Mouse (Mus musculus) adrenal gland, postnatal 25 days (tissue): ENCODE measurements around the gene Rpusd2. TPM values are rescaled to one million over a fixed set of nuclear protein-coding genes. Genes with fewer than 3 reads are reported as not detected.
A peak's percentile ranks its signal among the peaks of the same experiment; 100 is the strongest.
"Not testable (repeated sequence)": the region's sequence is repeated elsewhere in the genome, so short reads cannot be mapped to it uniquely, and the experiment has no call there.

Experiments
- DNase-seq: peaks from one replicate; pipeline ENCODE4 v3.0.0; 2021; ENCODE audit warnings: mixed read lengths
- long read RNA-seq: library from polyadenylated mRNA; stranded (forward); transcript quantifications from one replicate; pipeline ENCODE4 v2.0.0, GENCODE M21; 2021
- total RNA-seq: library from RNA; stranded (reverse); gene quantifications from 2 replicates; pipeline ENCODE4 v1.2.3, GENCODE M21; 2021

The Rpusd2 gene
- total RNA-seq = 5.6 and 5.8 TPM in 2 replicates
- long read RNA-seq, transcript Rpusd2-201 (3 exons, 2,706 nt) = major isoform, 5 of 5 reads
- long read RNA-seq, partial matches to known transcripts = 0 of 5 reads
- long read RNA-seq, other reads (novel, unspliced or antisense) = 0 of 5 reads

DNA sequence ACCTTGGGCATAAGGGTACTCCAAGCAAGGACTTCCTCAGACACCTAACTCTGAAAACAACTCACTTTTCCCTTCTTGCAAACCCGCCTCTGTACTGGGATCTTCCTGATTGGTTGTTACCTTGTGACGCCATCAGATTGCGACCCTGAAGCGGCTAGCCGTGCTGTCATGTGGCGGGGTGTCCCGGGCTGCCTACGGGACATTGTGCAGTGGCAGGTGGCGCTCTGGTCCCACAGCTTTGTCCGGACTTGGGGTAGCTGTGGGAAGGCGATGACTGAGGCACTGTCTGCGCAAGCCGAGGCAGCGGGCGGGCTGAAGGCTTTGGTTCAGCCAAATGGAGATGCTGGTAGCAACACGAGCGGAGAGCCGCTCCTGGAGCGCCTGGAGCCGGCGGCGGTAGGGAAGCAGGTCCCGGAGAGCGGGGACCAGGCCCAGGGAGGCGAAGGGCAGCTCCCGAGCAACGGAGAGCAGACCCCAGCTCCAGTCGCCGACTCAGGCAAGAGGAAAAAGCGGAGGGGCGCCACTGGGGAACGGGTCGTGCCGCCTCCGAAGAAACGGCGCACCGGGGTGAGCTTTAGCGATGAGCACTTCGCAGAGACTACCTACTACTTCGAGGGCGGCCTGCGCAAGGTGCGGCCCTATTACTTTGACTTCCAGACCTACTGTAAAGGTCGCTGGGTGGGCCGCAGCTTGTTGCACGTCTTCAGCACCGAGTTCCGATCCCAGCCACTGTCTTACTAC is at the start of gene Rpusd2:
TSS of gene Rpusd2 (plus strand) at position 135 of the 741 bp plus-strand sequence.
- peak; percentile 89 for DNase-seq

DNA sequence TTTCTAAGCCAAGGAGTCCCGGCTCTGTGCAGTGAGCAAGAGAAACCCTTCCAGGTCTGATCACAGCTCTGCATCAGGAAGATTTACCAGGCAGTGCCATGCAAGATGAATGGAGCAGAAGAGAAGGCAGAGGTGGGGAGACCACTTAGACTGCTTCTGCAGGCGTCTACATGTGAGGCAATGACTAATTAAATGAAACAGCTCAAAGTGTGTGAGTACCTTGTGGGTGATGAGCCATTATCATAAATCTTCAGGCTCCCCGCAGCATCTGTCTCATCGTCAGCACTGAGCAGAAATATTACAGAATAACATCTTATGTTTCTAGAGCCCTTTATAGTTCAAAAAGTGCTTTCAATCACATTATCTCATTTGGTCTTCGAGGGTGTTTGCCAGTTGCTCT is 39.1 kb upstream of the Rpusd2 start:
- no peak for DNase-seq

DNA sequence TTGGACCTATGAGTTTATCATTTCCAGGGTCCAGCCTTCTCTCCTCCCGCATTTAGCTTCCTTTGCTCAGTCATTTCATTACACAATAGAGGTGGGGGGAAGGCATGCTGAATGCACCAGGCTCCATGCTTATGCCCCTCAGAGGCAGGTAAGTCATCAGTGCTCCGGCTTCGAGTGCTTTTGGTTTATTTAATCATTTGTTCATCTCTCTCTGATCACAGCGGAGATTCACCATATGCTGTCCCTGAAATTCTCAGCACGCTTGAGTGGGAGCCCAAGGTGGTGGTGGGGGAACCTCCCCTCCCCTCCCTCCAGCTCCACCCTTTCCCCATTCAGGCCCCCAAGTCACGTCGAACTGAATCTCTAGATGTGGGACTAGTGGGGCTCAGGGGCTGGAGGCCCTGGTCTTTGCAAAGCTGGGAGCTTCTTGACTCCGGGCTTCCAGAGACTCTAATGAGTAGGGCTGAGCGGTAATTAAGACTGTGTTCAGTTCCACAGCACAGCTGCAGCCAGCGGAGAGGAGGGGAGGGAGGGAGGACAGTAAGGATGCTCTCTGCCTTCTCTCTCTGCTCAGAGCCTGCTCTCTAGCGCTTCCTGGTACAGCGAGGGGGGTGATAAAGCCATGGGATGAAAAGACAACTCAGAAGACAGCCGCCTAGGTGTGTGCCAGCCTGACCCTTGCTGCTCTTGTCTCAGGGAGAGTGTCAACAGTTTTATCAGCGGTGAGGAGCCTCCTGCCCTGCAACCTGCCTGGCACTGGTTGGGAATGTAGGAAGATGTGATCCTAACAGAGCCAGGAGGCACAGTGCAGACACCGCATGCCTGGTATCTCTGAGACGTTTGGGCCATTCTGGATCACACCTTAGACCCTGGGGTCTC is 38.4 kb upstream of the Rpusd2 start:
- DNase-seq = no peak

DNA sequence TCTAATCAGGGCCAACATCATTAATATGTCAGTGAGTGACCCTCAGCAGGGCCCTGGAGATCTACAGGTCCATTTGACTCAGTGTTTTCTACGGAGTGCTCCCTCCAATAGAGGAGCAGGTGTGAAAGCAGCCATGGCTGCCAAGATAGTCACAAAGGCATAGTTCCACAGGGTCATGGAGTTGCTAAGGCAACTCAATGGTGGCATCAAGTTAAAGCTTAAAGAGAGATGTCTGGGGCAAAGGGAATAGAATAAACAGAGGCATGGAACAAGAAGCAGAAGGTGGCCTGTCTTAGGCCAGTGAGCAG is 37.8 kb upstream of the Rpusd2 start:
- no peak for DNase-seq

DNA sequence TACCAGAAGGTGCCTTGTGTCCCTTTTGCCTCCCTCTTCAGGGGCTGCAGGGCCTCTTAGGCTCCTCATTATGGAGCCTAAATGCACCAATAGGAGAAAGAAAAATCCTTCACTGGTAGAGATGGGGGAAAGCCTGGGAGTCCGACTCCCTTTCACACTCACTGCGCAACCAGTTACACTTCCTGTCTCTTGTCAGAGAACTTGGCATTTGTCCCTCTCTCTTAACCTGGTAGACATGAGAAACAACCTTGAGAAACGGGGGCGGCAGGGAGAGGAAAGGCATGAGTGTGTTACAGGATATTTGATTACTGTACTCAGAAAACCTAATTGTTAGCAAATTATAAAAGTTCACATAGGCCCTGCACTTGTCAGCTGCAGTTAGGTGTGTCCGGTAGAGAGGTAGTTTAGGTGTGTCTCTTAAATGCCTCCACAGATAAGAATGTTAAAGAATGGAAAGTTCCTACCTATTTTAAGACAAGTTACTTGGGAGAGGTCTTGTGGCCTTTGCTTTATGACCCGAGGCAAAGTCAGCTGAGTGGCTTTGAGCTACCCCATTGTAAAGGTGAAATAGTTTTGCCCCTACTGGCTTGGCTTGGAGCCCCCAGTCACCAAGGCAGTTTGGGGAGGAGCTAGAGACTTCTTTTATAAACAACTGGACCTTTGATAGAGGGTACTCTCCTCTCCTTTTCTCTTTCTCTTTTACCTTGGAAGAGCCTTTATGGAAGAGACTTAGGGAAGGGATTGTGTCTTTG is 36.3 kb upstream of the Rpusd2 start:
- DNase-seq = no peak

DNA sequence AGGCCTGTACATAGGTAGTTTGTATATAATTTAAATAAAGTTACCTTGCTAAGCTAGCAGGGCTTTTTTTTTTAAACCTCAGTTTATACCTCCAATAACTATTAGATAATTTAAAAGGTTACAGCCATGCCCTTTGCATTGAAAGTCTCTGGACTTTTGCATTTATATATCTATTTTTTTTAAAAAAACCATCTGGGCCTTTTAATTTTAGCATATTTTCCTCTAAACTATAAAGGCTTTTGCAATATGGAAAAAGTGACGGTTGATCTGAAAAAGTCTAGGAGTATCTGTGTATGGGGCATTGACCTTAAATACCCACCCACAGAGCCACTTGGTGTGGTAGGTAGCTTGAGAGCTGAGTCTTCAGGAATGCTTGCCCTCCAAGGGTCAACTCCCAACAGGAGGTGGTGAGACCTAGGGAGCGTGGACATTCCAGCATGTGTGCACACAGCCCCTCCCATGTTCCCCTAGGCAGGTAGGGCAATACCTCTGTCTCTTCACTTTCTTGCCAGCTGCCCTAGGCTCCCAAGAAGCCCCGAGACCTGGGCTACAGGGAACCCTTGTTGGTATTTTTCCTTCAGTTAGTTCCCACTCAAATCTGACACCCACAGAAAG is 35.5 kb upstream of the Rpusd2 start:
- DNase-seq = no peak

DNA sequence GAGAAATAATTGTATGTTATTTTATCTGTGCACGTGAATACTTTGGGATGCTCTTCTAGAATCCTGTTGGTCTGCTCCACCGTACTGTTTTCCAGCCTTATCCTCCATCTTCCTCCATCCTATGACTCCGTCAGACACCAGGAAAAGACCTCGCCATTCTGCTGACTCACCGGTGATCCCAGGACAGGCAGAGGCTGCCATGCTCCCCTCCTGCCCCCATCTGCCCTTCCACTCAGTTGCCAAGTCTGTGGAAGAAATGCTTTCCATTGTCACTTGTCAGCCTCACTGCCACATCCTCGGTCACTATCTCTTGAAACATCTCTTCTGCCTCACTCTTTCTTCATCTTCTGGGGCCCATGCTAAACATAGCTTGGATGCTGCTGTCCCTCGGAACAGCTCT is 27.7 kb upstream of the Rpusd2 start:
- no peak for DNase-seq

DNA sequence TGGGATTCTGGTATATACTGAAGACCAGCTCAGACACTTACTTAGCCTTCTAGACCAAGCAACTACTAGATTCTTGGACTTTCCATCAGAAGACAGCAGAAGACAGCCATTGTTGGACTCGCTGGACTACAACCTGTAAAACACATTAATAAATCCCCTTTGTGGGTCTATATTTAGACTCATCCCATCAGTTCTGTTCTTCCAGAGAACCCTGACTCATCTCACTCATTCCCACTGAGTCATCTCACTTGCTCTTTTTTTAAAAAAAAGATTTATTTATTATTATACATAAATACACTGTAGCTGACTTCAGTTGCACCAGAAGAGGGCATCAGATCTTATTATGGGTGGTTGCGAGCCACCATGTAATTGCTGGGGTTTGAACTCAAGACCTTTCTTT is 25.2 kb upstream of the Rpusd2 start:
- no peak for DNase-seq

DNA sequence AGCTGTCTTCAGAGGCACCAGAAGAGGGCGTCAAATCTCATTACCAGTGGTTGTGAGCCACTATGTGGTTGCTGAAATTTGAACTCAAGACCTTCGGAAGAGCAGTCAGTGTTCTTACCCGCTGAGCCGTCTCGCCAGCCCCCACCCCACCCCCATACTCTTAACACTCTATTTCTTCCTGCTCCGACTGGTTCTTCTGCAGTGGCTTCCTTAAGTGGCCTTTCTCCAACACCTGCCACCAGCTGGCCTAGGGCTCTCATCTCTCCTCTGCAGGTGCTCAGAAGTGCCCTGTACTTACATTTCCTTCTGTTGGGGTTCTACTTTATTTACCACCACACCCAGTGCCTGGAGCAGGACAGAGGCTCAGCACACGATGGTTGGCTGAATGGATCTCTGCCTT is 19.6 kb upstream of the Rpusd2 start:
- no peak for DNase-seq

DNA sequence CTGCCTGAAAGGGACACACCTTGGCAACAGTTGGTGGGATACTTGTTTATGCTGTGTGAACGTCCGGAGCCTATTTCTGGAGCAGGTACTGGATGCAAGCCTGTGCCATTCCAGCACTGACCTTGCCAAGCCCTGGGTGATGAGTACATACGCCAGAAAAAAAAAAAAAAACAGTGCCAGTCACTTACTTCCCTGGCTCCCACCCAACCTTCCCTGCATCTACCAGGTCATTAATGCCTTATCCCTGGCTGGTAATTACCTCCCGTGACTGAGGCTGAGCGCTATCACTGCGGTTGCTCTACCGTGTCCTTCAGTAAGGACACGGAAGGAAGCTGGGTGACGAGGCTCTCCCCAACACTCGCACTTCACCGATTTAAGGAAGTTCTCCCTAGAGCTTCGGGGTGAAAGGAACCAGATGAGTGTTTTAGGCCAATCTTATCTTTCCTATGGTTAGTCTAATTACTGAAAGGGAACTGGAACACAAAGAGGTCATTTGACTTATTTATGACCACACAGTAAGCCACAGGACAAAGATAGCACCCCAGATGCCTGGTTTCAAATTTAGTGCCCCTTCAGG is 18.9 kb upstream of the Rpusd2 start:
- peak; percentile 21 for DNase-seq

DNA sequence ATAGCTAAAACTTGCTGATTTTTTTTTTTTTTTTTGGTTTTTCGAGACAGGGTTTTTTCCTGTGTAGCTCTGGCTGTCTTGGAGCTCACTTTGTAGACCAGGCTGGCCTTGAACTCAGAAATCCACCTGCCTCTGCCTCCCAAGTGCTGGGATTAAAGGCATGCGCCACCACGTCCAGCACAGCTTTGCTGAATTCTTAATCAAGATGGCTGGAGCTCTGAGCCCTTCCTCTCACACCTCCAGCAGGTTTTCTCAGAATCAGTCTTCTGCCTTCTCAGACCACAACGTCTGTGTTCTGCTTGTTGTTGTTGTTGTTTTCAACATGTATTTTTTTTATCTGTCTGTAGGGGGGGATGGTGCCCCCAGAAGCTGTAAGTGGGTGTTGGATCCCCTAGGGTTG is 18.3 kb upstream of the Rpusd2 start:
- not testable (repeated sequence) for DNase-seq

DNA sequence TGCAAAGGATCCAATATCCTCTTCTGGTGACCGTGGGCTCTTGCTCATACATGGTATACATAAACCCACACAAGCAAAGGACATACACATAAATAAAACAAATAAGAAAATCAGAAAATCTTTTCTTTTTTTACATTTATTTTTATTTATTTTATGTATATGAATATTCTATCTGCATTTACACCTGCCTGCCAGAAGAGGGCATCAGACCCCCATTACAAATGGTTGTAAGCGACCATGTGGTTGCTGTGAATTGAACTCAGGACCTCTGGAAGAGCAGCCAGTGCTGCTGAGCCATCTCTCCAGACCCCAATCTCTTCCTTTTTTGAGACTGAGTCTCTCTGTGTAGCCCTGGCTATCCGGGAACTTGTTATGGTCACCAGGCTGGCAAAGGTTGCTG is 16.9 kb upstream of the Rpusd2 start:
- DNase-seq = no peak

DNA sequence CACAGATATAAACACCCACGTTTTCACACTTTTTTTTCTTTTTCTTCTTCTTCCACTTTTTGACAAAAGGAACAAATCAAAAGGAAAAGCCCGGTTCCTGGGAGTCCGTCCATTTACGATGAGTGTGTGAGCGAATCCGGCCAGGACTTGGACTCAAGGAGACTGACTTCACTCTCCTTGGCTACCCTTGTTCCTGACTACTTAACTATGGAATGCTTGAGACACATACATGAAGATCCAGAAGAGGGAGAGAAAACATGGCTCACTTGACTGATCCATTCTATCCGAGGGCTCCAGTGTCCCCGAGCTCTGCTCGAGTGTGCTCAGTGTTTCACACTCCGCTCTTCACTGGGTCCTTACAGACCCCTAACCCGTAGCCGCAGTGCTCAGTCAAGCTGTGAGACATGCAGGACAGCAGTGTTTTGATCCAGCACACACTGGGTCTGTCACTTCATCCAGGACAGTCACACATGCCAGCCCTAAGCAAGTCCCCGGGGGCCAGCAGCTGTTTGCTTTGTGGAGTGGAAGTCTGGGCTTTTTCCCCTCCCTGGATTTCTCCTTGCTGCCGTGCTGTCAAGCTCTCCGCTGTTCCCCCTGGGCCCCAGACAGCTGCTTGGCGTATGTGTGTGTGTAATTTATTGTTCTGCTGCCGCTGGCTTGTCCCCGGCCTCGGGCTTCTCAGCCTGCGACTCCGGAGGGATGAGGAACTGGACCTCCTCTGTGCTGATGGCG is 16.0 kb upstream of the Rpusd2 start:
- no peak for DNase-seq

DNA sequence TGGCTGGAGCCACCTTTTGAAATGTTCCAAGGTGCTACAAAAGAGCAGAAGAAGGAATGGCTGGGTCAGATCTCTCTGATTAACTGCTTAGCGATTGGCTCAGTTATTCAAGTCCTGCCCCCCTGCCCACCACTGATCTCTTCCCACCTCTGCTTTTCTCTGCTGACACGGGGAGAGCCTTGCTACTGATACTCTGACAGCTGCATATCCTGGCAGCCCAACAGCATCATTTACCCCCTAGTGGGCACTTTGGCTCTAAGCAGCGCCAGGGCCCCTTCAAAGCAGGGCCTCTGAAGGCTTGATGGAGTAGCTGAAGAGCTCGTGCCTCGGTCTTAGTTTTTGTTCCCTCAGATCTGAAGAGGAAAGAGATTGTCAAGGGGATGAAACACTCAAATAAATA is 15.5 kb upstream of the Rpusd2 start:
- no peak for DNase-seq

DNA sequence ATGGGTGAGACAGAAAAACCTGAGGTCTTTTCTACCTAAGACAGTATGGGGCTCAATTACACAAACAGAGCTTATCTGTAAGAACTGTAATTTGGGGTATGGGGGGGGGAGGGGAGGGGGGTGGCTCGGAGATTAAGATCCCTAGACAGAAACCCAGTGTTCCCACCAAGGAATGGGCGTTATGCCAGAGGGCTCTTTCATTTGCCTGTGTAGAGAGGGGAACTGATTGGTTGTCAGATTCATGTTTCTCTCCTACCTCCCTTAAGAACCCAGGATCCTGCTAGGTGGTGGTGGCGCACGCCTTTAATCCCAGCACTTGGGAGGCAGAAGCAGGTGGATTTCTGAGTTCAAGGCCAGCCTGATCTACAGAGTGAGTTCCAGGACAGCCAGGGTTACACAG is 15.1 kb upstream of the Rpusd2 start:
- no peak for DNase-seq

DNA sequence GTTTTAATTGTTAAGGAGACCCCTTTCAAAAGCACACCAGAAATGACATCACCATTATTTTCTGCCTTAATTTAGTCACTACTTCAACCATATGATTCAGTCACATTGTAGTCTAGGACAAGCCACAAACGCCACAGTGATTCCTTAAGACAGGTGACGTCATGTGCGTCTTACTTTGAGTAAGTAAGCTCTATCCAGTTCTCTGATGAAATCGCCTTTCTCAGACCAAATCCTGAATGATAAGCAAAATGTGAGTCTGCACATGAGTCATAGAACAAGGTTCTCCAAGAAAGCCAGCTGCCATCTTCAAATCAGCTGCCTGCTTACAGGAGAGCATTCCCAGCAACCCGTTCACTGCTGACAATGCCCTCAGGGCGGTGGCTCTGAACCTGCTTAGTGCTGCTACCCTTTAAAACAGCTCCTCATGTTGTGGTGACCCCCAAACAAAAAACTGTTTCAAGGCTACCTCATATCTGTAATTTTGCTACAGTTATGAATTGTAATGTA is 11.4 kb upstream of the Rpusd2 start:
- no peak for DNase-seq

DNA sequence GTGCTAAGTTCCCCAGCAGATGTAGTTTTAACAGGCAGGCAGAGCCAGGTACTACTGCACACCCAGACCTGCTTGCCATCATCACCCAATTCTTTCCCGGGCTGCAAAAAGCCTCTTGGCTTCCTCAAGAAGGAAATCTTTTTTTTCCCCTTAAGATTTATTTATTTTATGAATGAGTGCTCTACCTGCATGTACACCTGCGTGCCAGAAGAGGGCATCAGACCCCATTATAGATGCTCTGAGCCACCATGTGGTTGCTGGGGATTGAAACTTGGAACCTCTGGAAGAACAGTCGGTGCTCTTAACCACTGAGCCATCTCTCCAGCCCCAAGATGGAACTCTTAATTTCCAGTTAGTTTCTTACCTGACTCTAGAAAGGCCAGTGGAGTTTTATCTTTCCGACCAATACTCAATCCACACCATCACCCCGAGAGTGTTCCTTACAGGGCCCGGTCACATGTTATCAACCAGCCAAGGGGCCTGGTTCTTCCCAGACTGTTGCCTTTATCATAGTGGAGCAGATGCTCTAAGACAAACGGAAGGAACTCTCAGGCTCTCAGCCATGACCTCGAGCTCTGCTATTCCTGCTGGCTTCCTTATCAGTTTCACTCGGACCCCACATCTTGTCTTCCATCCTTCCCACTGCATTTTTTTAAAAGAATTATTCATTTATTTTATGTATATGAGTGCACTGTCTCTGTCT is 9.9 kb upstream of the Rpusd2 start:
- DNase-seq = no peak

DNA sequence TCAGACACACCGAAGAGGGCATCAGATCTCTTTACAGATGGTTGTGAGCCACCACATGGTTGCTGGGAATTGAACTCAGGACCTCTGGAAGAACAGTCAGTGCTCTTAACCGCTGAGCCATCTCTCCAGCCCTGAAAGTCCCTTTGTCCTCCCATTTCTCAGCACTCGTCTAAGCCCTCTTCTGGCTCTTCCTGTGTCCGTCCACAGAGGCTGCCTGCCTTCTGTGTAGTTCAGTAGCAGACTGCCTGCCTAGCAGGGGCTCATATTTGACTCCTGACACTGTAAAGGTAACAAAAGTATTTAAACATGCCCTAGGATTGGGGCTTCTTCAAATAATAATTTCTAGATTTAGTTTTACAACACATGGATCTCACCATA is 9.4 kb upstream of the Rpusd2 start:
- DNase-seq = no peak

DNA sequence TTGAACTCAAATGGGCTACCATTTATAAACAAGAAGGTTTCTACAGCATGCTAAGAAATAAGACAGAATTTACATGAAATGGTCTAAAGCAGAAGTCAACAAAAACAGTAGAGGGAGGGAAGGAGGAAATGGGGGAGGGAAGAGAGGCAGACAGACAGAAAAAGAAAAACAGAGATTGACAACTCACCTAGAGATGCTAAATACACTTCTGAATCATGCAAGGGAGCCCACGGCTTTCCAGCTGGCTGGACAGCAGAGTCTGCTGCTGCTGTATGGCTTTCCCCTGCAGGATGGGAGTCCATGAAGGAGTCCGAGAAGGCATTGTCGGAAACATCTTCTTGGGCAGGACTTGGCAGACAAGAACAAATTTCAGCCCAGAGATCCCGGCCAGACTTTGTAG is 7.6 kb upstream of the Rpusd2 start:
- no peak for DNase-seq

DNA sequence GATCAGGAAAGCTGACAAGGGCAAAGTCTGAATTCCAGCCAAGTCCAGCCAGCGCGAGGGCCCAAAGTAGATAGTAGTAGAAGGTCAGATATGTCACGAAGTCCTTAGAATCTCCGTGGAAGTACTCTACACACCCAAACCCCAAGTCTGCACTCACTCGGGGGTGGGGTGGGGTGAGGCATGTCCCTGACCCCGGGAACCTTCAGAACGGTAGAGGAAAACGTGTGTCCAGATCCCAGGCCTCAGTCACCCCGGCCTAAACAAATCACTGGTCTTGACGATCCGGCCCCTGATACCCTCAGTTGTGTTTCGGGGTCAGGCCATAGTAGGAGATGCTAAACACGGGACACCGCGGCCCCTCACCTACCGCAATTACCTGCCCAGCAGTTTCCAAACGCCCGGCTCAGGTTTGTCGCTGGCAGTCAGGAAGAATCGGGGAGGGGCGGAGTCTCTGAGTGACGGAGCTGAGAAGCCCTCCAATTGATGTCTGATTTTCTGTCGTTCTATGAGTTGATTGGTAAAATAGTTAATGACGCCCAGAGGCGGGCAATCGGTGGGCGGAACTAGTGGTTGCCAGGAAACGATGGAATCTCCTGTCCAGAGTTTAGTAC is 5.5 kb upstream of the Rpusd2 start, which contains the start of gene Ccdc32:
TSS of gene Ccdc32 (minus strand) at position 453 of the 611 bp plus-strand sequence.
- DNase-seq = peak; percentile 87
